ENCODE assay signal across 9 mouse cellular contexts in the genomic region with DNA sequence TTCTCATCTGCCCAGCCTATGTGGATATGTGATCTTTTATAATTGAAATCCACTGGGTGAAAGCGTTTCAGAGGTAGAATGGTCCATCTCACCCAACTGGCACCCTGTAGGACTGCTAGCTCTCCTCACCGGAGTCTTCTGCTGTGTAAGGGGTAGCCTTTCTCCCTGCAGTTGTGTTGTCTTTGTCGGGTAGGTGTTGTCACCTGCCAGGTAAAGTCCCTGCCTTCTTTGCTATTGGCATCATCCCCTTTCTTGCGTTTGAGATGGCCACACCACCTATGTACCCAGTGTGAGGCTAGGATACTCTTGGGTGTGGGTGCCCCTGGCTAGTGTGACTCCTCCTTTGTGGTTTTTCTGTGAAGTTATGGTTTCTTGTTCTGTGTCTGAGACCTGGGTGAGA. TPM values are rescaled to one million over a fixed set of nuclear protein-coding genes. Genes with fewer than 3 reads are reported as not detected.
DNase-seq lines count a peak whose midpoint lies in the region; ATAC-seq and TF ChIP-seq lines count a peak whose summit lies in the region.
"Had no signal": no experiment of that assay in that cellular context is flagged by ENCODE, and none has a peak within 500 bp of the region (broad histone marks: within the 10 kb centered on the region; RNA-seq: fewer than 3 reads in every experiment).

No protein-coding gene starts in this region.

- H3K4me1 ChIP-seq in embryonic facial prominence, embryonic 14.5 days (ENCODE audit: control insufficient read depth, insufficient read depth, low read length) = peaks cover 23% of the 10 kb centered on the region
- H3K4me1 ChIP-seq in intestine, embryonic 16.5 days (ENCODE audit: control insufficient read depth, insufficient read depth, low read length) = peaks cover 30% of the 10 kb centered on the region
- peaks cover 34% of the 10 kb centered on the region for H3K4me1 ChIP-seq in neural tube, embryonic 12.5 days

- no peaks in the 10 kb centered on the region for H3K9me3 ChIP-seq in embryonic facial prominence, embryonic 14.5 days (ENCODE audit: control insufficient read depth, low read length)
- H3K9me3 ChIP-seq in intestine, embryonic 16.5 days (ENCODE audit: control insufficient read depth, low read length) = no peaks in the 10 kb centered on the region
- no peaks in the 10 kb centered on the region for H3K9me3 ChIP-seq in neural tube, embryonic 12.5 days

- no peak for DNase-seq in left cerebral cortex, adult 2 months (ENCODE audit: extremely low spot score in 1 of 2, low spot score in 2 of 2)
- DNase-seq in left cerebral cortex, postnatal 10 days (ENCODE audit: extremely low spot score in 1 of 2, low spot score in 2 of 2) = no peak
- DNase-seq in embryonic facial prominence, embryonic 14.5 days (ENCODE audit: low spot score) = no peak
- no peak for DNase-seq in Muller cell, postnatal 12 days (ENCODE audit: inconsistent ontology term)
- DNase-seq: kidney, postnatal 36 days had no signal

- H3K4me3 ChIP-seq in left cerebral cortex, adult 2 months = peak overlapping the region; percentile 79
- H3K4me3 ChIP-seq in embryonic facial prominence, embryonic 14.5 days (ENCODE audit: low read depth, low read length) = peak overlapping the region; percentile 87
- H3K4me3 ChIP-seq in intestine, embryonic 16.5 days (ENCODE audit: low read length) = peak overlapping the region; percentile 98
- peak overlapping the region; percentile 90 for H3K4me3 ChIP-seq in neural tube, embryonic 12.5 days

- H3K36me3 ChIP-seq in embryonic facial prominence, embryonic 14.5 days (ENCODE audit: control insufficient read depth, insufficient read depth, low read length) = peaks cover 23% of the 10 kb centered on the region
- H3K36me3 ChIP-seq in intestine, embryonic 16.5 days (ENCODE audit: control insufficient read depth, insufficient read depth, low read length) = peaks cover 9% of the 10 kb centered on the region
- H3K36me3 ChIP-seq in neural tube, embryonic 12.5 days = peaks cover 20% of the 10 kb centered on the region

- peak overlapping the region; percentile 98 for H3K9ac ChIP-seq in embryonic facial prominence, embryonic 14.5 days (ENCODE audit: low read depth, low read length)
- peak overlapping the region; percentile 100 for H3K9ac ChIP-seq in intestine, embryonic 16.5 days (ENCODE audit: low read depth, low read length)
- H3K9ac ChIP-seq in neural tube, embryonic 12.5 days = peak overlapping the region; percentile 98

- intact Hi-C loops in left cerebral cortex, adult 2 months (cut with DNase I) = loop anchor here (1.0 to 10.0 kb wide), 3 partner anchors 19 to 1418 kb away; a partner anchor contains a TSS
- intact Hi-C loops in left cerebral cortex, postnatal 10 days (cut with DNase I) = no loop called here

- no peaks in the 10 kb centered on the region for H3K27me3 ChIP-seq in embryonic facial prominence, embryonic 14.5 days (replicated peaks; ENCODE audit: control insufficient read depth, insufficient read depth, low read length)
- H3K27me3 ChIP-seq in intestine, embryonic 16.5 days (replicated peaks; ENCODE audit: control insufficient read depth, insufficient read depth, low read length) = no peaks in the 10 kb centered on the region
- H3K27me3 ChIP-seq in neural tube, embryonic 12.5 days (replicated peaks) = no peaks in the 10 kb centered on the region

- ATAC-seq in embryonic facial prominence, embryonic 14.5 days (ENCODE audit: low read depth) = no peak
- ATAC-seq in intestine, embryonic 16.5 days = no peak
- no peak for ATAC-seq in neural tube, embryonic 12.5 days (ENCODE audit: low FRiP score, low read depth)
- no peak for ATAC-seq in activated CD4-positive, CD25-positive, alpha-beta regulatory T cell, adult 4 months
- no peak for ATAC-seq in megakaryocyte progenitor cell, adult 5-6 weeks (replicated peaks; ENCODE audit: poor library complexity)

- peak overlapping the region; percentile 78 for H3K4me2 ChIP-seq in embryonic facial prominence, embryonic 14.5 days (ENCODE audit: low read depth, low read length)
- peak overlapping the region; percentile 90 for H3K4me2 ChIP-seq in intestine, embryonic 16.5 days (ENCODE audit: low read depth, low read length)
- peak overlapping the region; percentile 95 for H3K4me2 ChIP-seq in neural tube, embryonic 12.5 days (replicated peaks)

- 72% methylated on average over 4 of the region's 4 CpGs for WGBS in embryonic facial prominence, embryonic 14.5 days
- 53% methylated on average over 4 of the region's 4 CpGs for WGBS in intestine, embryonic 16.5 days
- 71% methylated on average over 4 of the region's 4 CpGs for WGBS in neural tube, embryonic 12.5 days

- H3K27ac ChIP-seq in left cerebral cortex, adult 2 months = no peak overlapping the region
- H3K27ac ChIP-seq in embryonic facial prominence, embryonic 14.5 days (replicated peaks; ENCODE audit: low read depth, low read length) = no peak overlapping the region
- H3K27ac ChIP-seq in intestine, embryonic 16.5 days (ENCODE audit: low read length) = no peak overlapping the region
- no peak overlapping the region for H3K27ac ChIP-seq in neural tube, embryonic 12.5 days

- TF ChIP-seq CTCF in left cerebral cortex, adult 2 months (IDR thresholded peaks at IDR 0.05) = no peak

RNA-seq across cellular contexts. Expression of a gene that starts 1.6 kb away (rescaled TPM):
- total RNA-seq in left cerebral cortex, adult 2 months (2021) = 10 to 100 TPM; 52.4 to 54.3 TPM
- total RNA-seq in left cerebral cortex, postnatal 10 days (2021) = 10 to 100 TPM; 48.2 to 60.9 TPM
- 50.7 and 51.0 TPM in 2 replicates for polyA plus RNA-seq in embryonic facial prominence, embryonic 14.5 days (2014; fragmentation: Nextera tagmentation; extraction: Ambion mirVana)
- 43.2 and 46.1 TPM in 2 replicates for polyA plus RNA-seq in intestine, embryonic 16.5 days (2015; fragmentation: Nextera tagmentation; extraction: Ambion mirVana)
- 58.2 and 58.3 TPM in 2 replicates for polyA plus RNA-seq in neural tube, embryonic 12.5 days (2016; fragmentation: Nextera tagmentation; extraction: Ambion mirVana)
- 10 to 100 TPM; 36.6 to 42.0 TPM for polyA plus RNA-seq in activated CD4-positive, CD25-positive, alpha-beta regulatory T cell, adult 4 months (2017; shearing (Covaris generic))
- 114 and 122 TPM in 2 replicates for total RNA-seq in megakaryocyte progenitor cell, adult 5-6 weeks (2015)
- 20.0 and 25.3 TPM in 2 replicates for total RNA-seq in megakaryocyte progenitor cell, adult 5-6 weeks (2017)

RNA-seq across cellular contexts. Expression of a gene that starts 16.9 kb away (rescaled TPM):
- 10 to 100 TPM; 47.1 to 56.9 TPM for total RNA-seq in left cerebral cortex, adult 2 months (2021)
- total RNA-seq in left cerebral cortex, postnatal 10 days (2021) = 10 to 100 TPM; 54.8 to 63.6 TPM
- polyA plus RNA-seq in embryonic facial prominence, embryonic 14.5 days (2014; fragmentation: Nextera tagmentation; extraction: Ambion mirVana) = 74.0 and 88.2 TPM in 2 replicates
- 70.6 and 81.1 TPM in 2 replicates for polyA plus RNA-seq in intestine, embryonic 16.5 days (2015; fragmentation: Nextera tagmentation; extraction: Ambion mirVana)
- polyA plus RNA-seq in neural tube, embryonic 12.5 days (2016; fragmentation: Nextera tagmentation; extraction: Ambion mirVana) = 126 TPM in 2 replicates
- 10 to 100 TPM; 78.4 to 96.2 TPM for polyA plus RNA-seq in activated CD4-positive, CD25-positive, alpha-beta regulatory T cell, adult 4 months (2017; shearing (Covaris generic))
- 33.0 and 37.3 TPM in 2 replicates for total RNA-seq in megakaryocyte progenitor cell, adult 5-6 weeks (2015)
- total RNA-seq in megakaryocyte progenitor cell, adult 5-6 weeks (2017) = 113 and 130 TPM in 2 replicates

RNA-seq across cellular contexts. Expression of a gene that starts 16.9 kb away (rescaled TPM):
- total RNA-seq in left cerebral cortex, adult 2 months (2021) = 10 to 100 TPM; 34.7 to 41.0 TPM
- 10 to 100 TPM; 34.5 to 37.9 TPM for total RNA-seq in left cerebral cortex, postnatal 10 days (2021)
- 19.1 and 20.5 TPM in 2 replicates for polyA plus RNA-seq in embryonic facial prominence, embryonic 14.5 days (2014; fragmentation: Nextera tagmentation; extraction: Ambion mirVana)
- polyA plus RNA-seq in intestine, embryonic 16.5 days (2015; fragmentation: Nextera tagmentation; extraction: Ambion mirVana) = 15.5 and 18.0 TPM in 2 replicates
- 39.3 and 39.7 TPM in 2 replicates for polyA plus RNA-seq in neural tube, embryonic 12.5 days (2016; fragmentation: Nextera tagmentation; extraction: Ambion mirVana)
- 10 to 100 TPM; 16.9 to 21.4 TPM for polyA plus RNA-seq in activated CD4-positive, CD25-positive, alpha-beta regulatory T cell, adult 4 months (2017; shearing (Covaris generic))
- 16.8 and 31.8 TPM in 2 replicates for total RNA-seq in megakaryocyte progenitor cell, adult 5-6 weeks (2015)
- 34.4 and 44.2 TPM in 2 replicates for total RNA-seq in megakaryocyte progenitor cell, adult 5-6 weeks (2017)

RNA-seq across cellular contexts. Expression of a gene that starts 19.0 kb away (rescaled TPM):
- 1 to 10 TPM; 5.4 to 6.1 TPM for total RNA-seq in left cerebral cortex, adult 2 months (2021)
- 1 to 10 TPM; 4.4 to 5.5 TPM for total RNA-seq in left cerebral cortex, postnatal 10 days (2021)
- 13.1 and 13.4 TPM in 2 replicates for polyA plus RNA-seq in embryonic facial prominence, embryonic 14.5 days (2014; fragmentation: Nextera tagmentation; extraction: Ambion mirVana)
- 16.8 and 17.3 TPM in 2 replicates for polyA plus RNA-seq in intestine, embryonic 16.5 days (2015; fragmentation: Nextera tagmentation; extraction: Ambion mirVana)
- polyA plus RNA-seq in neural tube, embryonic 12.5 days (2016; fragmentation: Nextera tagmentation; extraction: Ambion mirVana) = 23.4 and 25.7 TPM in 2 replicates
- 1 to 10 TPM; 6.6 to 8.6 TPM for polyA plus RNA-seq in activated CD4-positive, CD25-positive, alpha-beta regulatory T cell, adult 4 months (2017; shearing (Covaris generic))
- 6.1 and 9.4 TPM in 2 replicates for total RNA-seq in megakaryocyte progenitor cell, adult 5-6 weeks (2015)
- 7.9 and 10.3 TPM in 2 replicates for total RNA-seq in megakaryocyte progenitor cell, adult 5-6 weeks (2017)

RNA-seq across cellular contexts. Expression of a gene that starts 29.5 kb away (rescaled TPM):
- total RNA-seq in left cerebral cortex, adult 2 months (2021) = 100 to 1,000 TPM; 490 to 497 TPM
- total RNA-seq in left cerebral cortex, postnatal 10 days (2021) = 100 to 1,000 TPM; 531 to 541 TPM
- 497 and 552 TPM in 2 replicates for polyA plus RNA-seq in embryonic facial prominence, embryonic 14.5 days (2014; fragmentation: Nextera tagmentation; extraction: Ambion mirVana)
- 531 and 551 TPM in 2 replicates for polyA plus RNA-seq in intestine, embryonic 16.5 days (2015; fragmentation: Nextera tagmentation; extraction: Ambion mirVana)
- polyA plus RNA-seq in neural tube, embryonic 12.5 days (2016; fragmentation: Nextera tagmentation; extraction: Ambion mirVana) = 368 and 375 TPM in 2 replicates
- 100 to 1,000 TPM; 684 to 742 TPM for polyA plus RNA-seq in activated CD4-positive, CD25-positive, alpha-beta regulatory T cell, adult 4 months (2017; shearing (Covaris generic))
- total RNA-seq in megakaryocyte progenitor cell, adult 5-6 weeks (2015) = 273 and 300 TPM in 2 replicates
- 219 and 232 TPM in 2 replicates for total RNA-seq in megakaryocyte progenitor cell, adult 5-6 weeks (2017)
